Mouse (Mus musculus): ENCODE results near the gene Gnaq.

- no peak for TF ChIP-seq CTCF (IDR thresholded peaks at IDR 0.05; ENCODE audit: low read depth)
- TF ChIP-seq EP300 (optimal IDR thresholded peaks at IDR 0.05): no peak
Measured at GRCm38 (mm10) chr19:16309031-16309430, 176.4 kb downstream of the Gnaq start.
